Mouse (Mus musculus): ENCODE data around the gene Spns3. TPM values are rescaled to one million over a fixed set of nuclear protein-coding genes. Genes with fewer than 3 reads are reported as not detected.

The Spns3 gene
- polyA plus RNA-seq, 1 experiment from 2014 or later = 1.9 TPM

GRCm38 (mm10) chr11:72457995-72458496 lies 92.3 kb downstream of the Spns3 start:
- peak overlapping the region; percentile 30 for H3K4me3 ChIP-seq (ENCODE audit: low read depth, low read length)
- H3K36me3 ChIP-seq (replicated peaks; ENCODE audit: insufficient read depth, low read length) = 0 out of 2 replicates have a peak, but pooled peaks cover 4% of the 10 kb centered on the region

GRCm38 (mm10) chr11:72455694-72456093 lies 94.6 kb downstream of the Spns3 start:
- peaks cover 22% of the 10 kb centered on the region for H3K36me3 ChIP-seq (replicated peaks; ENCODE audit: insufficient read depth, low read length)
- H3K4me1 ChIP-seq (ENCODE audit: insufficient read depth) = peaks cover 18% of the 10 kb centered on the region
- no peak overlapping the region for H3K4me3 ChIP-seq (ENCODE audit: low read depth, low read length)

More at GRCm38 (mm10) chr11:72457995-72458496, 92.3 kb downstream of the Spns3 start:
- peaks cover 32% of the 10 kb centered on the region for H3K4me1 ChIP-seq (ENCODE audit: insufficient read depth)
- H3K9me3 ChIP-seq (ENCODE audit: low read length) = no peaks in the 10 kb centered on the region
- DNase-seq (peak; percentile 52), ATAC-seq (peak; percentile 77)
- H3K27me3 ChIP-seq (ENCODE audit: insufficient read depth, low read length) = no peaks in the 10 kb centered on the region
- TF ChIP-seq CTCF (IDR thresholded peaks at IDR 0.05; ENCODE audit: low read depth) = no peak
- TF ChIP-seq EP300 (IDR thresholded peaks at IDR 0.05; ENCODE audit: low read depth) = peak; percentile 48; the same call in 1 of the 2 replicates
- H3K4me2 ChIP-seq (ENCODE audit: low read depth, low read length) = peak overlapping the region; percentile 58
- WGBS (ENCODE audit: insufficient replicate concordance) = 41% methylated on average over 12 of the region's 12 CpGs
- H3K9ac ChIP-seq (replicated peaks) = peak overlapping the region; percentile 38; the same call in 1 of the 2 replicates
- H3K27ac ChIP-seq (ENCODE audit: low read depth) = peak overlapping the region; percentile 78

GRCm38 (mm10) chr11:72453105-72453953 lies 97.0 kb downstream of the Spns3 start:
- Histone ChIP-seq H3K9me3 (ENCODE audit: low read length) (no peaks in the 10 kb centered on the region), H3K4me3 (ENCODE audit: low read depth, low read length) (no peak overlapping the region), H3K9ac (replicated peaks) (no peak overlapping the region), H3K4me1 (ENCODE audit: insufficient read depth) (peaks cover 3% of the 10 kb centered on the region; the same call in 1 of the 2 replicates), H3K4me2 (ENCODE audit: low read depth, low read length) (no peak overlapping the region), H3K27me3 (ENCODE audit: insufficient read depth, low read length) (no peaks in the 10 kb centered on the region), H3K36me3 (replicated peaks; ENCODE audit: insufficient read depth, low read length) (peaks cover 45% of the 10 kb centered on the region), H3K27ac (ENCODE audit: low read depth) (no peak overlapping the region)
- 68% methylated on average over 15 of the region's 15 CpGs for WGBS (ENCODE audit: insufficient replicate concordance)
- no peak for ATAC-seq
- DNase-seq = no peak
- TF ChIP-seq EP300 (IDR thresholded peaks at IDR 0.05; ENCODE audit: low read depth) = no peak
- no peak for TF ChIP-seq CTCF (IDR thresholded peaks at IDR 0.05; ENCODE audit: low read depth)

More at GRCm38 (mm10) chr11:72455694-72456093, 94.6 kb downstream of the Spns3 start:
- WGBS (ENCODE audit: insufficient replicate concordance) = 89% methylated on average over 5 of the region's 5 CpGs
- Histone ChIP-seq H3K9me3 (ENCODE audit: low read length) (no peaks in the 10 kb centered on the region), H3K27ac (ENCODE audit: low read depth) (no peak overlapping the region), H3K27me3 (ENCODE audit: insufficient read depth, low read length) (no peaks in the 10 kb centered on the region), H3K4me2 (ENCODE audit: low read depth, low read length) (no peak overlapping the region), H3K9ac (replicated peaks) (no peak overlapping the region)
- ATAC-seq (no peak), DNase-seq (no peak)
- no peak for TF ChIP-seq EP300 (IDR thresholded peaks at IDR 0.05; ENCODE audit: low read depth)
- no peak for TF ChIP-seq CTCF (IDR thresholded peaks at IDR 0.05; ENCODE audit: low read depth)

GRCm38 (mm10) chr11:72452140-72452665 lies 98.1 kb downstream of the Spns3 start:
- WGBS (ENCODE audit: insufficient replicate concordance) = 66% methylated on average over 3 of the region's 3 CpGs
- TF ChIP-seq EP300 (IDR thresholded peaks at IDR 0.05; ENCODE audit: low read depth) (no peak), CTCF (IDR thresholded peaks at IDR 0.05; ENCODE audit: low read depth) (no peak)
- Histone ChIP-seq H3K9me3 (ENCODE audit: low read length) (no peaks in the 10 kb centered on the region), H3K27me3 (ENCODE audit: insufficient read depth, low read length) (no peaks in the 10 kb centered on the region), H3K9ac (replicated peaks) (no peak overlapping the region), H3K27ac (ENCODE audit: low read depth) (no peak overlapping the region), H3K4me3 (ENCODE audit: low read depth, low read length) (no peak overlapping the region), H3K4me1 (ENCODE audit: insufficient read depth) (no peaks in the 10 kb centered on the region; the same call in 1 of the 2 replicates), H3K4me2 (ENCODE audit: low read depth, low read length) (no peak overlapping the region), H3K36me3 (replicated peaks; ENCODE audit: insufficient read depth, low read length) (peaks cover 55% of the 10 kb centered on the region)
- ATAC-seq (no peak), DNase-seq (no peak)

- Histone ChIP-seq H3K27me3 (ENCODE audit: insufficient read depth, low read length) (no peaks in the 10 kb centered on the region), H3K9ac (replicated peaks) (no peak overlapping the region), H3K4me2 (ENCODE audit: low read depth, low read length) (no peak overlapping the region), H3K27ac (ENCODE audit: low read depth) (no peak overlapping the region), H3K36me3 (replicated peaks; ENCODE audit: insufficient read depth, low read length) (peaks cover 93% of the 10 kb centered on the region), H3K4me1 (ENCODE audit: insufficient read depth) (peaks cover 3% of the 10 kb centered on the region), H3K4me3 (ENCODE audit: low read depth, low read length) (no peak overlapping the region), H3K9me3 (ENCODE audit: low read length) (no peaks in the 10 kb centered on the region)
- no peak for DNase-seq
- TF ChIP-seq CTCF (IDR thresholded peaks at IDR 0.05; ENCODE audit: low read depth) (peak; percentile 42; the same call in 1 of the 2 replicates), EP300 (IDR thresholded peaks at IDR 0.05; ENCODE audit: low read depth) (no peak)
- ATAC-seq = no peak
- 74% methylated on average over 8 of the region's 8 CpGs for WGBS (ENCODE audit: insufficient replicate concordance)
Measured at GRCm38 (mm10) chr11:72447475-72447874, 102.8 kb downstream of the Spns3 start.
